Mouse (Mus musculus): ENCODE measurements around the gene Fbxw11.

Gene Fbxw11

DNA sequence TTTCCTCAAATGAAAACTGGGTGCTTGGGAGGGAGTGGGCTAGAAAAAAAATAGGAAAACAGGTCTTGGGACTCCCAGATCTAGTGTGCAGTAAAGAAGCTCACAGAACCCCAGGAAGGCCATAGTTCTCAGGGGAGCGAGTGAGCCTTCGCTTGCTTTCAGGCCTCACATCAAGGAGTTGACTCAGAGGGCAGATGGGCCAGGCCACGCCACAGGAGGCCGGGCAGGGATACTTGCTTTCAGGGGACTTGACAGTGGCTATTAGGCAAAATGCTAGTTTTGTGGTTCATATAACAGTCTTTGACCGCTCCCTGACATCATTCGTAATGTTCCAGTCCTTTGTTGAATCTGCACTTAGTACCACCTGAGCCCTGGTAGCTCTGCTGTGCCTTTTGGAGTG, 18.6 kb upstream of the Fbxw11 start:
- no peak for DNase-seq

DNA sequence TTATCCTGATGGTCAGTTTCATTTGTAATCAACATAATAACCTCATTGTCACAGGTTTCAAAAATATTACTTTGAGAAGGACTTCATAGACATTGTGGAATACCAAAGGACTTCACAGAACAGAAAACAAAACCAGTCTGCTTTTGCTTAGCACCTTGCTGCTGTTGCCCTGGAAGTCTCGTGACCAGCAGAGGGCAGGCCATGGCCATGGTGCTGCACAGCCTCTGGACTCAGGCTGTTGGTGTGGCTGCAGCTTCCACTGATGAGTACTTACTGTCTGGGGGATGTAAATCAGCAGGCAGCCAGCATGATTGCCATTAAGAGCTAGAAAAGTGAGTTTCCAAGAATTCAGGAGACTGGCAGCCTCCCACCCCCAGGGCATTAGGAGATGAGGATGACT, 16.8 kb upstream of the Fbxw11 start:
- peak; percentile 84 to 86 for DNase-seq

DNA sequence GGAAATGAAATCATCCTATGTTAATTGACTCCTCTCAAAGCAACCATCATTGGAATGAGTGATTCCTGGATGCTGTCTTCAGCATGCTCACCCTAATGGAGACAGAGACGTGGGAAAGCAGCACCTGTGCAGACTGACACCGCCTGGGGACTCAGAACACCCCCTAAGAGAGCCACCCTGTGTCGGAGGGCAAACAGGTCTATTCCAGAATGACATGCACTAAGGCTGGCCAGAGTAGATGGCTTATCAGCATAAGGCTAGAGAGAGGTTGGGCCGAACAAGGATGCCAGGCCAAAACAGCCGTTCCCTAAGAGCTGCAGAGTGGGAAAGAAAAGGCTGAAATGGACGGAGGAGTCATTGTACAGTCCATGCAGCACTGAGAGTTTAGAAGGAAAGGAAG, 16.4 kb upstream of the Fbxw11 start:
- DNase-seq = no peak

GRCm38 (mm10) chr11:32627900-32628299, 14.6 kb upstream of the Fbxw11 start:
- DNase-seq = no peak

DNA sequence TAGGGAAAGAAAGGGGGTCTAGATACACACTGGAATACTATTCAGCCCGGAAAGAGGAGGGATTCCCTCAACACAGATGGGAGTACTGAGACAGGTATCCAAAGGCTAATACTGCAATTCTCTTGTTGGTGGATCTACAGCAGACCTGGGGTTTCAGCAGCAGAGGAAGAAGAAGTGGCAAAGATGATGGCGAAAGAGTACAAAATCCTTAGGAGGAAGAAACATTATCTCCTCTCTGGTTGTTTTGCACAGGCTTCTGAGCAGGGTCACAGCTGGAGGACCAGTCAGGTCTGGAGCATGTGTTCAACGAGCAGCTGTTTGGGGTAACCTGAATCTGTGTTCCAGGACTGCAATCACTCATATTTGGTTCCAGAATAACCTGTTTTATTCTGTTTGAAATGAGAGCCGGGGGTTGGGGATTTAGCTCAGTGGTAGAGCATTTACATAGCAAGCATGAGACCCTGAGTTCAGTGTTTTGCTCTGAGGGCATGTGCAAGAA, 12.8 kb upstream of the Fbxw11 start:
- DNase-seq = no peak

GRCm38 (mm10) chr11:32632671-32633070, 9.9 kb upstream of the Fbxw11 start:
- no peak for DNase-seq

DNA sequence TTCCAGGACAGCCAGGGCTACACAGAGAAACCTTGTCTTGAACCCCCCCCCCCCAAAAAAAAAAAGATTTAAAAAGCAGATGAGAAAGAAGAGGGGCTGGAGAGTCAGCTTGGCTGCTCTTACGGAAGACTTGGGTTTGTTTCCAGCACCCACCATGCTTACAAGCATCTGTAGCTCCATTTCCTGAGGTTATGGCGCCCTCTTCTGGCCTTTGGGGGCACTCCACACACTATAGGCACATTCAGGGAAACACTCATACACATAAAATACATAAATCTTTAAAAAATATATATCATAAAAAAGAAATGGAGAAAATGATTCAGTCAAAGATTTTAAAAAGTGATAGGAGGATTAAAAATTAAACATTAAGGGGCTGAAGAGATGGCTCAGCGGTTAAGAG, 9.0 kb upstream of the Fbxw11 start:
- DNase-seq = no peak

DNA sequence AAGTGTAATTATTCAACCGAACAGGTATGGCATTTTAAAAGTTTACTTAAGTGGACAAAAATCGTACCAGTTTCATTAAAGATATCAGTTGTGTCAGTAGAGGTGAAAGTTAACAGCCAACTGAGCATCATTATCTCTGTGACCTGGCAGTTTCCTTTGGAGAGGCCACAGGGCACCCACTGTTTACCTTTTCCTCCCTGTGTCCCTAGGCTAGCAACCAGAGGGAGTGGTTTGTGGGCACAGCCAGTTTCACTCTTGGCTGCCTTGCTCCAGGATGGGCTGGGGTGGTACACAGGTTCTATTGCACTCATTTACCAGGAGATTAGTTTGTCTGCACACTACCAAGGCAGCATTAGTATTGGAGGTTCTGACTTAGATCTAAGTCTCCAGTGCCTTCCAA, 8.4 kb upstream of the Fbxw11 start:
- DNase-seq = no peak

GRCm38 (mm10) chr11:32634842-32635241, 7.7 kb upstream of the Fbxw11 start:
- no peak for DNase-seq

GRCm38 (mm10) chr11:32636275-32636674, 6.2 kb upstream of the Fbxw11 start:
- no peak for DNase-seq

GRCm38 (mm10) chr11:32638521-32639255, 3.8 kb upstream of the Fbxw11 start:
- no peak for DNase-seq

DNA sequence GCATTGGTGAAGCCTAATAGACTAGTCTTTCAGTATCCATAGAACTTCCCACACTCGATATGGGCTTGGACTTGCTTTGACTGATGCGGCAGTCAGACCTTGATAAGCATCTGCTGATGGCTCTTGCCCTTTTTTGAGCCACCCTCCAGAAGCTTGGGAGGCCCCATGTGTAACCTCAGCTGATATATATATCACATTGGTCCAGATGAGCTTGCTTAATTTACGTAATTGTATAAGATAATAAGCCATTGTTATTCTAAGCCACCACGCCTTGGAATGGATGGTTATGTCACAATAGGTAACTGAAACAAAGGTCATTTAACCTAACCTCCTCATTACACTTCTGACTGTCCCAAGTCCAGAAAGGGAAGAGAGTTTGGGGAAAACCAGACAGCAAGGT, 1.9 kb upstream of the Fbxw11 start:
- DNase-seq = no peak

- peak in 1 of 2 experiments; percentile 84 for DNase-seq
Measured at GRCm38 (mm10) chr11:32642899-32643886, 669 bp downstream of the Fbxw11 start.

- no peak for DNase-seq
Measured at GRCm38 (mm10) chr11:32644010-32644409, 1.5 kb downstream of the Fbxw11 start.

- DNase-seq = no peak
Measured at GRCm38 (mm10) chr11:32647265-32647664, 4.7 kb downstream of the Fbxw11 start.

- DNase-seq = no peak
Measured at GRCm38 (mm10) chr11:32650236-32650749, 7.8 kb downstream of the Fbxw11 start.

- DNase-seq = peak; percentile 40 to 62
Measured at GRCm38 (mm10) chr11:32650893-32651590, 8.5 kb downstream of the Fbxw11 start.

DNA sequence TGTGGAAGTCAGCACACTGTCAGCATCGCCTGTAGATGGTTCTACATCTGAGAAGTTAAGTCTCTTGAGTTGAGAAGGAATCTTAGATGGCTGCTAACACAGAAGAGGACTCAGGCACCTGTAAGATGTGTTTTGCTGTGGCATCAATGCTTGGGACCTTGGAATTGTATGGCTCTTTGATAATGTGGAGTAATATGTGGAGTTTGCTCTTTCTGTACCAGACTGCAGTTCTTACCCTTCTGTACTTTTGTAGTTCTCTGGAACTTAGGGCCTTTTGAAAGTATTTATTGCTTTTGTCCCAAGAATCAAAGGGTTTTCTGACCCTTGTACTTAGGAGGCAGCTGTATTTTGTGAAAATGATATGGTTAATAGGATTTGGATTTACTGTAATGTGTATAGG, 9.2 kb downstream of the Fbxw11 start:
- DNase-seq = no peak

- DNase-seq = no peak
Measured at GRCm38 (mm10) chr11:32662082-32662656, 19.6 kb downstream of the Fbxw11 start.

DNA sequence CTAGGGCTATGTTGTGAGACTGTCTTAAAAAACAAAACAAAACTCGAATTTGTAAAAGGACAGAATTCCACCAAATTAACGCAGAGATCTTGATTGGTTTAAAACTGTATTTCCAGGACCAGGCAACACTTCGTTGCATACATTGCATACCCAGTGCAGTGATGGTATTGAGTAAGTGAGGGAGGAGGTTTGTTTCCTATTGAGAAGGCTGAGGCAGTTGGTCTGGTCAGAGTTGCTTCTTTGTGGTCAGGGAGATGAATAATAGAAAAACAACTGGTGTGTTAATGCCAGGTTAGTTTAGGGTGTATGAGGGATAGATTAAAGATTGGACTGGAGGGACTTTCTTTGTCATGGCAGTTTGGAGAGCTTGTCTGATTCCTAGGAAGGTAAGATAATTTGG, 23.1 kb downstream of the Fbxw11 start:
- DNase-seq = no peak

GRCm38 (mm10) chr11:32666983-32667382, 24.5 kb downstream of the Fbxw11 start:
- DNase-seq = no peak

- DNase-seq = no peak
Measured at GRCm38 (mm10) chr11:32671480-32671879, 29.0 kb downstream of the Fbxw11 start.

Data from kidney, postnatal 25 days (tissue).